Mouse (Mus musculus) leukemia stem cell, adult 10-12 weeks (primary cell): ENCODE measurements around the gene Fsd2. TPM values are rescaled to one million over a fixed set of nuclear protein-coding genes. Genes with fewer than 3 reads are reported as not detected.

ENCODE experiments used
- polyA plus RNA-seq: library from polyadenylated mRNA; stranded (reverse); fragments of >175 nt; gene quantifications from 2 replicates; pipeline ENCODE4 v1.2.3, GENCODE M21; 2012; ENCODE audit warnings: low replicate concordance

Gene Fsd2
- not detected in 2 replicates for polyA plus RNA-seq

DNA sequence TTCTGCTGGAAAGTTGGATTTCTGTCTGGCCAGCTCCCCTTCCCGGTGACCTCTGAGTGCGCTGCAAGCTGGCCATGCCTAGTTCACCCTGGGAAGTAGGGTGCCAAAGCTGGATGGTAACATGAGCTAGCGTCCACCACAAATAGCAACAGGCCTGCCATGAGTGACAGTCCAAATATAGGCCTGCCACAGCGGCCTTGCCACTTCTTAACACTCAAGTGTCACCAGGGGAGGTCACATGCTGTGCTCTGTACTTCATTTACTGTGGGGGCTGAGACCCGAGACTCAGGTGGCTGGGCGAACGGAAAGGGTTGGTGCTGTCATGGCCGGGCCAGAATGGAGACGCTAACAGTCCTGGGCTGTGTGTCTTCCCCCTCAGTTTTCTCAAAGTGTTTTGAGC is at the start of gene Fsd2:
Fsd2 (minus strand) TSS at position 53 of the 400 bp plus-strand sequence.

DNA sequence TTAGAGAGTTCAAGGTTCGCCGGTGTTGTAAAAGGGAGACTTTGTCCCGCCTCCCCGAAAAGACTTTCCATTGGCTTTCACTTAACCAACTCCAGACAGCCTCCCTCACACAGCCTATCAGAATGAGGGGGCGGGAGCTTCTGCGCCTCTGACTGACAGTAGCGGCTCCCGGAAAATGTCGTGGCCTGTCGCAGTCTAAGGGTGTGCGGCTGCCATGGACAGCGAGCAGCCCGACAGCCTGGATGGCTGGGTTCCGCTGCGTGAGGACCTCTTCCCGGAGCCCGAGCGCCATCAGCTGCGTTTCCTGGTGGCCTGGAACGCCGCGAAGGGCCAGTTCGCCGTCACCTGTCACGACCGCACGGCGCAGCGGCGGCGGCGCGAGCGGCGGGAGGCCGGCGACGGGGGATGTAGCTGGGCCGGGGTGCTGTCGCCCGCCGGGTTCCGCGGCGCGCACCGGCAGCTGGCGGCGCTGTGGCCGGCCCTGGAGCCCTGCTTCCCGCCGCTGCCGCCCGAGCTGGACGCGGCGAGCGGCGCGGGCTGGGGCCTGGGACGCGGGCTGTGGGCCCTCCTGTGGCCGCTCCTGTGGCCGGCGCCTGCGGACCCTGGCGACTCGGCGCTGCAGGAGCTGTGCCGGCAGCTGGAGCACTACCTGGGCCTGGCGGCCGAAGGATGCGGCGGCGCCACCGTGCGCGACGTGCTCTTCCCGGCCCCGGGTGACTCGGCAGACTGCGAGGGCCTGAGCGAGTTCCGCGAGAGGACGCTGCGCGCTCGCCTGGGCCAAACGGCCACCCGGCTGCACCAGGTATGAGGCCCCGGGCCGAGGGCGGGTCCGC is 4.6 kb upstream of the Fsd2 start, which contains the start of gene Whamm:
Whamm (plus strand) TSS at position 159 of the 833 bp plus-strand sequence.

DNA sequence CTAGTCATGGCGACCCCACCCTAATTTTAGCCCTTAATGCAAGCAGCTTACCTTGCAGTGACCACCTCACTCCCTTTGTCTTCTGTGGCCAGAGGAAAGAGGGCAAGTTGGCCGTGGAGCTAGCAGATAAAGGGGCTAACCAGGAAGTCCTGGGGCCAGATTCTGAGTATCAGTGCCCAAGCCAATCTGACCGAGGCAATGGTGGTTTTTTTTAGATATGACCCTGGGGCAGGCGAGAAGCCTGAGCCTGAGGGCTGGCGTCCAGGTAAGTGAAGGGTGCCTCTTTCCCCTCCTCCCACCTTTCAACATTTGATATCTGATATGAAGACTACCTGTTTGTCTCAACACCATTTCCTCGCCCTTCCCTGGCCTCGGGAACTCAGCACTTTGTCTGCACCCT is 68.6 kb downstream of the Fsd2 start, which contains the start of gene BC048679:
BC048679 (minus strand) TSS at position 101 of the 400 bp plus-strand sequence.

DNA sequence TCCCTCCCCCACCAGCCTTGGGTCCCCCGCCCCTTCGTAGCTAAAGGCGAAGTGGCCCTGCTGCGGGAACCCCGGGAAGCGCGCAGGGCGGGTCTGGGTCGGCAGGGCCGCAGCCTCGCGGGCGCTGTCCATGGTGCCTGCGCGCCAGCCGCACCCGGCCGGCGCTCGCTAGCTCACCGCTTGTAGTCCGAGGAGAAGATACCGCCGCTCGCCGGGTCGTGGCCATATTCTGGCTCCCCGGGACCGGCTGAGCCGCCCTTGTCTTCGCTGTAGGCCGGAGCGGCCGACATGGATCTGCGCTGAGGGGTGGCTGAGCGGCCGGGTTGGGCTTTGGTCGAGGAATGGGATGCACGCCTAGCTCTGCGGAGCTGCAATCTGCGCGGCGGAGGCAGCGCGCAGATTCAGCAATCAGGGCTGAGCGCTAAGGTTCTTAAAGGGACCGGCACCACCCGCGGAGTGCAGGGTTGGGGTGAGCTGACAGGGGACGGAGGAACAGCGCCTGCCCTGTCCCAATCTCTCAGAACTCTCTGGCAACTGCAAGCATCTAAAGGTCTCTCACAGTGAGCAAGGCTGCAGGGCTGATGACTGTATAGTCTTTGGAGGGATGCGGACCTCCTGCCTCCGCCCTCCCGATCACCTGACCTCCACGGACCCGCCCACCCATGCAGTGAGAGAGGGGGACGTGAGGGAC is 73.3 kb downstream of the Fsd2 start, which contains the start of gene Ap3b2:
Ap3b2 (minus strand) TSS at position 595 of the 691 bp plus-strand sequence.

Other genes with a start within 250 kb of the Fsd2 start
- 124 and 142 TPM in 2 replicates for gene Rps17, start 221.7 kb downstream of the Fsd2 start, polyA plus RNA-seq
- not detected in 2 replicates for gene Cpeb1, start 111.5 kb downstream of the Fsd2 start, polyA plus RNA-seq
- not detected in 2 replicates for gene Ap3b2, start 73.0 kb downstream of the Fsd2 start, polyA plus RNA-seq
- gene BC048679, start 68.7 kb downstream of the Fsd2 start, polyA plus RNA-seq = not detected in 2 replicates
- gene Whamm, start 4.3 kb upstream of the Fsd2 start, polyA plus RNA-seq = 12.9 and 16.2 TPM in 2 replicates
- gene Homer2, start 140.6 kb upstream of the Fsd2 start, polyA plus RNA-seq = 0.20 and 0.39 TPM in 2 replicates
- gene Ramac, start 196.0 kb upstream of the Fsd2 start, polyA plus RNA-seq = 1.4 and 4.5 TPM in 2 replicates
- 8.8 and 9.5 TPM in 2 replicates for gene 3110040N11Rik, start 222.5 kb upstream of the Fsd2 start, polyA plus RNA-seq